Mouse (Mus musculus) T-helper 2 cell (primary cell): ENCODE measurements around the gene S1pr3.

Source experiments
- in situ Hi-C: fragments of 300-600 bp; cut with MboI, MseI; formaldehyde crosslinking; loops from one replicate; pipeline ENCODE4 v1.15.1; 2025; ENCODE audit warnings: high pct_unique_total_duplicates

S1pr3 gene

GRCm38 (mm10) chr13:51405731-51406320, 2.6 kb upstream of the S1pr3 start:
- in situ Hi-C loops: no loop called here

- in situ Hi-C loops: no loop called here
Observed at GRCm38 (mm10) chr13:51407541-51408217, 760 bp upstream of the S1pr3 start.

DNA sequence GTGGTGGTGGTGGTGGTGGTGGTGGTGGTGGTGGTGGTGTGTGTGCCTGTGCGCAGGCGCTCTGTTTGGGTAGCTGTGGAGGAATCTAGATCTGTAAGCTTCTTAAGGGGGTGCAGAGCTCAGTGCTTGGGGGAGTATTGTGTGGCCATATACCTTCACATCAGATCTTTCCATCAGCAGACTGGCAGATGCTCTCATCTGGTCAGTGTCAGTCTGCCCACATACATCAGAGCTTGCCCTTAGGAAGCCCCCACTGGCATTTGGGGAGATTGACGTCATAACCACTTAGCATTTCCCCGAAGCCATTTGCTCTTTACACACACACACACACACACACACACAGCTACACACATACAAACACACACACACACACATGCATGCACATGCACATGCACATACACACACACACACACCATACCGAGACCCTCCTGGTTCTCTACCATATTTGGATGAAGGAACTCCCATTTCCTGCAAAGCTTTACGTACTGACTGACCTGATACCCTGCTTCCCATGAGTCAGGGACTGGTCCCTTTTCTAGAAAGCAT, 1.6 kb downstream of the S1pr3 start:
- in situ Hi-C loops: loop anchor here (10.0 kb wide), 2 partner anchors 225 to 315 kb away; no protein-coding TSS in a partner anchor

DNA sequence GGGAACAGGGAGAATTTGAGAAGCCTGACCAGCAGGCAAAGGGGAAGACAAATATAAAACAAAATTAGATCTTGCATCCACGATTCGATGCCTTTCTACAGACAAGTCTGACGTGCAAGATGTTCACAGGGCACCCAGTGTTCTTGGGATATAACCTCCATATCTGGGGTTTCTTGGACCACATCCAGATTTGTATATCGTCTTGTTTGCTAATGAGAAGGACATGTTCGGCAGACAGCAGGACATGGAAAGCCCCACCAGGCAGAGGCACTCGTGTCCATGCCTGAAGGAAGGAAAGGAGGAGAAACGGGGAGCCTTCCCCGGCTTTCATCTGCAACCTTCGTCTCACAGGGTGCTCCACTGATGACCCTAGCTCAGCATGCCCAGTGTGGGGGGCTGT, 2.8 kb downstream of the S1pr3 start:
- in situ Hi-C loops: loop anchor here (10.0 kb wide), 2 partner anchors 226 to 316 kb away; no protein-coding TSS in a partner anchor

- in situ Hi-C loops: loop anchor here (10.0 kb wide), 2 partner anchors 227 to 317 kb away; no protein-coding TSS in a partner anchor
Observed at GRCm38 (mm10) chr13:51411696-51412430, 3.4 kb downstream of the S1pr3 start.

DNA sequence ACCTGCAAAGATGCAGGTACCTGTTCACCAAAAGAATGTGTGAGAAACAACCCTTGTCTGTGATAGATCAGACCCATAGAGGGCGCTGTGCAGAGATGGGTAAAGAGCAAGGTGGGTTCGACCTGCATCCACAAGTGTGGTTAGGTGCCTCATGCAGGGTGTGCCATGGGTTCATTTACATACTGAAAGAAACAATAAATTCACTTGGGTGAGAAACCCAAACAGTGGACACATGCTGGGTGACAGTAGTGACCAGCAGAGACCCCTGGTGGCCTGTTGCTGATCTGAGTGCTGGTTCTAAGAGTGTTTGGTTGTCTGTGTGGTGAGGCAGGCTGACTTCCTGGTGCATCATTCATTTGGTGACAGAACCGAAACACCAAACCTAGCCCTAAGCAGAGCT, 5.0 kb downstream of the S1pr3 start:
- in situ Hi-C loops: loop anchor here (10.0 kb wide), 2 partner anchors 229 to 319 kb away; no protein-coding TSS in a partner anchor

- in situ Hi-C loops: loop anchor here (5.0 to 10.0 kb wide), 3 partner anchors 232 to 469 kb away; no protein-coding TSS in a partner anchor
Observed at GRCm38 (mm10) chr13:51416727-51417126, 8.3 kb downstream of the S1pr3 start.

DNA sequence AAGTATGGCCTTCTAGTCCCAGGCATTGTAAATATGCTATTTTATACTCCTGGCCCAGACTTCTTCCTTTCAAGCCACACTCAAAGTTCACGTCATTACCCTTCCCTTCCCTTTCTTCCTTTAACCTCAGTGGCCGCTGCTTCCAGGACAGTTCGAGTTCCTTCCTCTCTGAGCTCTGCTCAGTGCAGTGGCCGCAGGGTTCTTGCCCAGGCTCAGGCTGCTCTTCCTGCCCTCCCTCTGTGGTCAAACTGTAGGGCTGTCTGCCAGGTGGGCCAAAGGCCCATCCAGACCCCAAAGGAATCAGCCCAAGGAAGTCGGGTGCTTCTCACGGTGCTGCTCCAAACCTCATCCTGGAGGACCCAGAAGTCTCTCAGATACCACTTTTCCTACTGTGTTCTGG, 9.4 kb downstream of the S1pr3 start:
- in situ Hi-C loops: loop anchor here (5.0 to 10.0 kb wide), 3 partner anchors 233 to 470 kb away; no protein-coding TSS in a partner anchor

GRCm38 (mm10) chr13:51418268-51418941, 10.0 kb downstream of the S1pr3 start:
- in situ Hi-C loops: loop anchor here (5.0 to 10.0 kb wide), 3 partner anchors 234 to 471 kb away; no protein-coding TSS in a partner anchor

DNA sequence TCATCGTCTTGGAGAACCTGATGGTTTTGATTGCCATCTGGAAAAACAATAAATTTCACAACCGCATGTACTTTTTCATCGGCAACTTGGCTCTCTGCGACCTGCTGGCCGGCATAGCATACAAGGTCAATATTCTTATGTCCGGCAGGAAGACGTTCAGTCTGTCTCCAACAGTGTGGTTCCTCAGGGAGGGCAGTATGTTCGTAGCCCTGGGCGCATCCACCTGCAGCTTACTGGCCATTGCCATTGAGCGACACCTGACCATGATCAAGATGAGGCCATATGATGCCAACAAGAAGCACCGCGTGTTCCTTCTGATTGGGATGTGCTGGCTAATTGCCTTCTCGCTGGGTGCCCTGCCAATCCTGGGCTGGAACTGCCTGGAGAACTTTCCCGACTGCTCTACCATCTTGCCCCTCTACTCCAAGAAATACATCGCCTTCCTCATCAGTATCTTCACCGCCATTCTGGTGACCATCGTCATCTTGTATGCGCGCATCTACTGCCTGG, 10.6 kb downstream of the S1pr3 start:
- in situ Hi-C loops: loop anchor here (5.0 to 10.0 kb wide), 3 partner anchors 234 to 472 kb away; no protein-coding TSS in a partner anchor

DNA sequence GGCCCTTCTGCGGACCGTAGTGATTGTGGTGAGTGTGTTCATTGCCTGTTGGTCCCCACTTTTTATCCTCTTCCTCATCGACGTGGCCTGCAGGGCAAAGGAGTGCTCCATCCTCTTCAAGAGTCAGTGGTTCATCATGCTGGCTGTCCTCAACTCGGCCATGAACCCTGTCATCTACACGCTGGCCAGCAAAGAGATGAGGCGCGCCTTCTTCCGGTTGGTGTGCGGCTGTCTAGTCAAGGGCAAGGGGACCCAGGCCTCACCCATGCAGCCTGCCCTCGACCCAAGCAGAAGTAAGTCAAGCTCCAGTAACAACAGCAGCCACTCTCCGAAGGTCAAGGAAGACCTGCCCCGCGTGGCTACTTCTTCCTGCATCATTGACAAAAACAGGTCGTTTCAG, 11.1 kb downstream of the S1pr3 start:
- in situ Hi-C loops: loop anchor here (5.0 to 10.0 kb wide), 3 partner anchors 235 to 472 kb away; no protein-coding TSS in a partner anchor

- in situ Hi-C loops: no loop called here
Observed at GRCm38 (mm10) chr13:51420861-51421260, 12.4 kb downstream of the S1pr3 start.

DNA sequence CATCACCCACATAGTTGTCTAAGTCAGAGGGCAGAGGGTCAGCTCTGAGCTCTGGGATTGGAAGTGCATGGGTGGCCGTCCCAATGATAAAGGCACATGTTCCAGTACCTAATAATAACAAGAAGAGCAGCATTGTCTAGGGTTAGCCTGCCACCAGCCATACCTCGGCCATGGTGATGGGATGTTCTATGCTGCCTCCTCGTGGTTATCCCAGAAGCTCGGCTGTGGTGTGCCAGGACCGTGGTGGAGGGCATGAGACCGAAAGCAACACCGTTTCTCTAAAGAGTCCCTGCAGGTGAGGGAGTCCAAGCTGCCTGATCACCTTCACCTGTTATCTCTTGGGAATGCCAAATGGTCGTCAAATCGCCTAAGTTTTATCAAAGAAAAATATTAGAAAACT, 15.2 kb downstream of the S1pr3 start:
- in situ Hi-C loops: no loop called here

- in situ Hi-C loops: no loop called here
Observed at GRCm38 (mm10) chr13:51424647-51425046, 16.2 kb downstream of the S1pr3 start.

- in situ Hi-C loops: no loop called here
Observed at GRCm38 (mm10) chr13:51425662-51426443, 17.4 kb downstream of the S1pr3 start.

GRCm38 (mm10) chr13:51433371-51433770, 24.9 kb downstream of the S1pr3 start:
- in situ Hi-C loops: no loop called here

- in situ Hi-C loops: no loop called here
Observed at GRCm38 (mm10) chr13:51434460-51434859, 26.0 kb downstream of the S1pr3 start.

GRCm38 (mm10) chr13:51435146-51435545, 26.7 kb downstream of the S1pr3 start:
- in situ Hi-C loops: no loop called here

DNA sequence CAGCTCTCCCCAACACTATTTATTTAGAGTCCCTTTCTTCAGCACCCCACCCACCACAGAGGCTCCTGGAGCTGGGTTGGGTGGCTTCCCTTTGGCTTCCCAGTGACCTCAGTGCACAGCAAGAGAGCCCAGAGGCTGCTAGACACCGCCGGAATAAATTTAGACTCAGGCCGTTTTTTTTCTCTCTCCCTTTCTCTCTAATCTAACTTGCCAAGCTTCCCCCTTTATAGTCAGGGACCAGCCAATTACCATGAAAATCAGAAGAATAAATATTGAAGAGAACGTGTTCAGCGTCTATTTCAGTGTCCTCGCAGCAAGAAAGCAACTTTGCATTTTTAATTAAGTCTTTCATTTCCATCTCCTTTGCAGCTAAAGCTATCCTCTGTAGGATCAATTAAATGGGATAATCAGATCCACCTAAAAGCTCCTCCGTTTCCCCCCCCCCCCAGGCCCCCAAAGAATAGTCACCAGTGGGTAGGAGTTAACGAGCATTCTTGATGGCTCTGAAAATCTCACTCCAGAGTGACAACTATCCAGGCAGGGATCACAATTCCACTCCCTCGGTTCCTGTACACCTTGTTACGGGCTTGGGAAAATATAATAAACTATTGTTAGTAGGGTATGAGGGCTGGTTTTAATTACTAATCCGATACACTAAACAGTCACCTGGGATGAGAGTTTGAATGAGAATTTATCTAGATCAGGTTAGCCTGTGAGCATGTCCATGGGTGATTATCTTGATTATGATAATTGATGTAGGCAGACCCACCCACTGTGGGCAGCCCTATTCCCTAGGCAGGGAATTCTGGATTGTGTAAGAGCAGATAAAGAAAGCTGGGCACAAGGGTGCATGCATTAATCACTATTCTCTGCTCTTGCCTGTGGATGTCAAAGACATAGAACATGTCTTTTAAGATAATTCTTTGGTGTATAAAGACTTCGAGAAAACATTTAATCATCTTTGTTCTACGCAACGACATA, 29.0 kb downstream of the S1pr3 start:
- in situ Hi-C loops: no loop called here
